Mouse (Mus musculus) olfactory bulb, adult 2 months (tissue): ENCODE results near the gene Gm20696.

Experiments used
- CTCF ChIP-seq: fragments of 200-500 bp; IDR thresholded peaks from 2 replicates; pipeline ENCODE4 v1.5.1; 2012; ENCODE audit warnings: low read depth, mild to moderate bottlenecking, low read length, moderate library complexity; ENCODE audit not compliant: insufficient read depth
- POLR2A ChIP-seq: fragments of 200-500 bp; IDR thresholded peaks from 2 replicates; pipeline ENCODE4 v1.6.1; 2012; ENCODE audit warnings: mild to moderate bottlenecking, low read depth, low read length, moderate library complexity; ENCODE audit not compliant: insufficient read depth

DNA sequence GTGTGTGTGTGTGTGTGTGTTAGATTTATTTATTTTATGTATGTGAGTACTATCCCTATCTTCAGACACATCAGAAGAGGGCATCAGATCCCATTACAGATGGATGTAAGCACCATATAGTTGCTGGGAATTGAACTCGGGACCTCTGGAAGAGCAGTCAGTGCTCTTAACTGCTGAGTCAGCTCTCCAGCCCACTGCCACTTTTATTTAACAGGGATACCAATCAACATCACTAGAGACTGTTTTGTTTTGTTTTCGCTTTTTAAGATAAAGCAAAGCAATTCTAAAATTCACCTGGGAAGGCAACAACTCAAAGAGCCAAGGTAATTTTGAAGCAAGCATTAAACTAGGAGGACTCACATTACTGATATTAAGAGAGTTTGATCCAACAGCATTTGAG lies 120.2 kb downstream of the Gm20696 start:
- TF ChIP-seq CTCF (no peak), POLR2A (no peak)
